Mouse (Mus musculus) forebrain, embryonic 13.5 days (tissue): Measurements from ENCODE around the gene Dis3l2. TPM values are rescaled to one million over a fixed set of nuclear protein-coding genes. Genes with fewer than 3 reads are reported as not detected.

Experiments used
- ATAC-seq: fragments of 200-750 bp; cut with Nextera tagmentation; 2 replicates; pipeline ENCODE4 v1.8.0; 2017
- H3K27ac ChIP-seq: fragments of 300-500 bp; sonication (generic); 2 replicates; pipeline ENCODE4 v1.5.1; 2015; ENCODE audit warnings: inconsistent platforms, mild to moderate bottlenecking, moderate library complexity
- H3K27me3 ChIP-seq: fragments of 300-500 bp; sonication (generic); 2 replicates; pipeline ENCODE4 v1.6.1; 2015; ENCODE audit warnings: mild to moderate bottlenecking, inconsistent platforms
- H3K36me3 ChIP-seq: fragments of 300-500 bp; sonication (generic); 2 replicates; pipeline ENCODE4 v1.6.1; 2015; ENCODE audit warnings: mild to moderate bottlenecking, inconsistent platforms; ENCODE audit not compliant: poor library complexity, severe bottlenecking
- H3K4me1 ChIP-seq: fragments of 300-500 bp; sonication (generic); 2 replicates; pipeline ENCODE4 v1.6.1; 2015; ENCODE audit warnings: inconsistent platforms
- H3K4me2 ChIP-seq: fragments of 300-500 bp; sonication (generic); 2 replicates; pipeline ENCODE4 v1.6.1; 2015; ENCODE audit warnings: inconsistent platforms, mild to moderate bottlenecking, moderate library complexity
- H3K4me3 ChIP-seq: fragments of 300-500 bp; sonication (generic); 2 replicates; pipeline ENCODE4 v1.5.1; 2015; ENCODE audit warnings: mild to moderate bottlenecking, inconsistent platforms
- H3K9ac ChIP-seq: fragments of 300-500 bp; sonication (generic); 2 replicates; pipeline ENCODE4 v1.6.1; 2015; ENCODE audit warnings: mild to moderate bottlenecking, inconsistent platforms
- H3K9me3 ChIP-seq: fragments of 300-500 bp; sonication (generic); replicated peaks from 2 replicates; pipeline ENCODE4 v1.6.1; 2016; ENCODE audit warnings: inconsistent platforms
- WGBS: fragments of 180-500 bp; shearing (Covaris S2); methylation state at CpG from one replicate; pipeline ENCODE4 v1.1.7; 2015; 5-methylcytosine and 5-hydroxymethylcytosine counted together
- polyA plus RNA-seq: library from polyadenylated mRNA; unstranded; fragments of >200 nt; fragmentation: Nextera tagmentation; extraction: Ambion mirVana; gene quantifications from 2 replicates; pipeline ENCODE4 v1.2.1, GENCODE M21; 2015

The Dis3l2 gene
- polyA plus RNA-seq, 1 experiment from 2014 or later = 35.8 TPM

DNA sequence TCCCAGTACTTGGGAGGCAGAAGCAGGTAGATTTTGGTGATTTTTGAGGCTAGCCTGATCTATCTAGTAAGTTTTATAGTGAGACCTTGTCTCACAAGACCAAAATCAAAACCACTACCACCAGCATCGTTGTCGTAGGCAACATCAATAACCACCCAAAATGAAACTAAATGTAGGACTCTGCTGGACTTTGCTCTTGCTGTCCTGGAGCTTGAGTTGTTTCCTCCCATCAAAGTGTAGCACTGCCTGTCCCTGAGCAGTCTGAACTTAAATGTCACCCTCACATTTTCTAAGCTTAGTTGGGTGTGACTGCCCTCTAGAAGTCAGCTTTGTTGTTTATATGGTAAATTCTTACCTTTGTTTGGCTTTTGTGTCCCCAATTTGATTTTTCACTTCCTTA, 43.4 kb downstream of the Dis3l2 start:
- H3K27ac ChIP-seq = no peak overlapping the region
- ATAC-seq = no peak
- 93% methylated on average over 2 of the region's 2 CpGs for WGBS
- H3K4me3 ChIP-seq = no peak overlapping the region
- no peak overlapping the region for H3K4me2 ChIP-seq
- no peak overlapping the region for H3K9ac ChIP-seq
- no peaks in the 10 kb centered on the region for H3K27me3 ChIP-seq
- H3K4me1 ChIP-seq = peaks cover 13% of the 10 kb centered on the region
- peaks cover 39% of the 10 kb centered on the region for H3K36me3 ChIP-seq
- H3K9me3 ChIP-seq = no peaks in the 10 kb centered on the region

GRCm38 (mm10) chr1:86750094-86750493, 46.5 kb downstream of the Dis3l2 start:
- no peak overlapping the region for H3K9ac ChIP-seq
- WGBS = 85% methylated on average over 3 of the region's 3 CpGs
- ATAC-seq = no peak
- no peak overlapping the region for H3K4me3 ChIP-seq
- H3K36me3 ChIP-seq = peaks cover 43% of the 10 kb centered on the region
- no peaks in the 10 kb centered on the region for H3K27me3 ChIP-seq
- H3K27ac ChIP-seq = no peak overlapping the region
- no peak overlapping the region for H3K4me2 ChIP-seq
- H3K9me3 ChIP-seq = no peaks in the 10 kb centered on the region
- peaks cover 9% of the 10 kb centered on the region for H3K4me1 ChIP-seq

DNA sequence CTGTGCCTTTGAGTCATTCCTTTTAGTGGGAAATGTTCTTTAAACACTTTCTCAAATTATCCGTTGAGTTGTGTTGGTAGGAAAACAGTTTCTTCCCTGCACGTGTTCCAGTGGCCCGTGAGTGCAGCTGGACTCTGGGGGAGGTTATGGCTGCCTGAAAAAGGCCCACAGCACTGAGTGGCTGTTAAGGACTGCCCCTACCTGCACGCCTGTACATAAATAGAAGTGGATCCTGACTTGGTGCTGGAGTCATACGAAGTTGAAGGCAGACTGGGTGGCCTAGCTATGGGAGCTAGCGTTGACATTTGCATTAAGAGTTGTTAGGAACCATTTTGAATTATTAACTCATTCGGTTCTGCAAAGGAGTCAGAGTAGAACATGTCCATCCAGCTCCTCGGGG, 49.8 kb downstream of the Dis3l2 start:
- Histone ChIP-seq H3K27ac (no peak overlapping the region), H3K4me2 (no peak overlapping the region), H3K4me3 (no peak overlapping the region), H3K36me3 (peaks cover 35% of the 10 kb centered on the region), H3K27me3 (no peaks in the 10 kb centered on the region), H3K4me1 (no peaks in the 10 kb centered on the region), H3K9me3 (no peaks in the 10 kb centered on the region), H3K9ac (no peak overlapping the region)
- ATAC-seq = no peak
- WGBS = 89% methylated on average over 8 of the region's 8 CpGs

DNA sequence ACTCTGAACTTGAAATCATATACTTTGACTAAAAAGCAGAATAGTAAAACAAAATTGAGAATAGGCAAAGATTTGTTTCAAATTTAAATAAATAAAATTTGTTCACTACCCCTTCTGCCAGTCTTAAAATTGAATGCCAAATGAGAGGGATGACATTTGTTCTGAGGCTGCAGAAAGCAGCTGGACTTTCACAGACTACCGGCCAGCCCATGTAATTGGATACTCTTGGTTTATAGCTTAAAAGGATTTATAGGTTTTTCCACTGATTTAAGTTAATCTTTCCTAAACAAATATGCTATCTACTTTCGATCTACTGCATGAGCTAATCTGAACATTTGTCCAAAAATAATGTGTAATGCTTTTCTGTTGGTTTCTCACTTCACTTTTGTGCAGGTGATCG, 50.7 kb downstream of the Dis3l2 start:
- H3K4me1 ChIP-seq = no peaks in the 10 kb centered on the region
- H3K36me3 ChIP-seq = peaks cover 34% of the 10 kb centered on the region
- no peak overlapping the region for H3K4me3 ChIP-seq
- no peak overlapping the region for H3K4me2 ChIP-seq
- H3K9me3 ChIP-seq = no peaks in the 10 kb centered on the region
- H3K27ac ChIP-seq = no peak overlapping the region
- H3K9ac ChIP-seq = no peak overlapping the region
- 87% methylated on average over 3 of the region's 3 CpGs for WGBS
- no peaks in the 10 kb centered on the region for H3K27me3 ChIP-seq
- ATAC-seq = no peak

DNA sequence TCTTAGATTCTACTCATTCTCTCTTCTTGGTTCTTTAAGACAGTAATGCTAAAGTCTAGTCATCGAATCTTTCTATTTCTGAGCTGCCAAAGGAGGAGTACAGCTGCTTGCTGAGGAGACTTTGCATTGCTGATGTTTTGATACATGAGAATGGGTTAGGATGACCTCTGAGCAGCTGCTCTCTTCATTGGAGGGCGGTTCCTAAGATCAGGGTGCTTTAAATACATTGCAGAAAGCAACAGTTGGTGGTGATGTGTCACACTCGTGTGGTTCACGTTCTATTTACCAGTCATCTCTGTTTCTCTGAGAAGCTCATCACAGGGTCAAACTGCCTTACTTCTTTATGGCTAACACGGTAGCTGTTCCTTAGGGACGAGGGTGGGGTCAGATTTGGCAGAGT, 54.5 kb downstream of the Dis3l2 start:
- H3K9ac ChIP-seq = no peak overlapping the region
- H3K4me2 ChIP-seq = no peak overlapping the region
- H3K4me1 ChIP-seq = no peaks in the 10 kb centered on the region
- ATAC-seq = no peak
- H3K36me3 ChIP-seq = peaks cover 24% of the 10 kb centered on the region; the same call in 1 of the 2 replicates
- H3K4me3 ChIP-seq = no peak overlapping the region
- H3K27me3 ChIP-seq = no peaks in the 10 kb centered on the region
- WGBS = 90% methylated on average over 6 of the region's 6 CpGs
- no peaks in the 10 kb centered on the region for H3K9me3 ChIP-seq
- no peak overlapping the region for H3K27ac ChIP-seq

DNA sequence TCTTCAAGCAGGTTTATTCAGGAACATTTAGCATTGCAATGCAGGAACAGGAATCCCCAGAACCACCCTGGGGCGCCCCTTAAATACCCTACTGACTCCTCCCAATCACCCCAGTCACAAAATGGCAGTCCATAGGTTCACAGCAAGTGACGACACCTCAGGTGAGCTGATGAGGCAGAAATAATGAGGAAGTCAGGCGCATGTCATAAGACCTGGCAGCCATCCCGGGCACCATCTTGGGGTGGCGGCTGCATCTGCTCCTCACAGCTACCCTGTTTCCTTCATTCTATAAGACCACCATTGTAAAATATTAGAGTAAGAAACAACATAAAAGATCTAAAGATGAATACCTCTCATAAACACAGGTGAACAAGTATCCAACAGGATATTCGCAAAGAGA, 58.6 kb downstream of the Dis3l2 start:
- 93% methylated on average over 6 of the region's 6 CpGs for WGBS
- no peak for ATAC-seq

GRCm38 (mm10) chr1:86801241-86801640, 97.6 kb downstream of the Dis3l2 start:
- 96% methylated on average over 2 of the region's 2 CpGs for WGBS
- no peak overlapping the region for H3K9ac ChIP-seq
- no peaks in the 10 kb centered on the region for H3K9me3 ChIP-seq
- no peak overlapping the region for H3K27ac ChIP-seq
- H3K27me3 ChIP-seq = no peaks in the 10 kb centered on the region
- no peaks in the 10 kb centered on the region for H3K36me3 ChIP-seq
- no peak overlapping the region for H3K4me2 ChIP-seq
- H3K4me3 ChIP-seq = no peak overlapping the region
- no peaks in the 10 kb centered on the region for H3K4me1 ChIP-seq
- ATAC-seq = no peak

More for the DNA sequence above, 58.6 kb downstream of the Dis3l2 start:
- Histone ChIP-seq H3K4me1 (no peaks in the 10 kb centered on the region), H3K4me3 (no peak overlapping the region), H3K4me2 (no peak overlapping the region), H3K9ac (no peak overlapping the region), H3K9me3 (no peaks in the 10 kb centered on the region), H3K36me3 (peaks cover 13% of the 10 kb centered on the region; the same call in 1 of the 2 replicates), H3K27ac (no peak overlapping the region), H3K27me3 (no peaks in the 10 kb centered on the region)

DNA sequence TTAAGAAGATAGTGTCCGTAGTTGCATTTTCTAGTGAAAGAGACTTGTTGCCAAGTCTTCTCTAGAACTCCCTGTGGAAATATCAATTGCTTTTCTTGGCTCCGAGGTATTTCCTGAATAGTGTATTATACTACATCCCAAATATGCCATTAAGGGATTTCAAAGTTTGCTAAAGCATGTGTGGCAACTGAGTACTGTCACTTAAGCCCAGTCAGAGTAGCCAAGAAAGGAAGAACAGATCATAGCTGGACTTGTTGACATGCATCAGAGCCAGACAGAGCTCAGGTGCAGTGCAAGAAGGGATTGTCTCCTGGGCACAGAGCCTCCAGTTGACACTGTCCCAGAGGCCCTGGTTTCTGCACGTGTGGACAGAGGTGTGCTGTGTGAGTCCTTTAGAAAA, 108.1 kb downstream of the Dis3l2 start:
- no peak for ATAC-seq
- WGBS = 73% methylated on average over 3 of the region's 3 CpGs
- no peaks in the 10 kb centered on the region for H3K9me3 ChIP-seq
- no peak overlapping the region for H3K27ac ChIP-seq
- H3K36me3 ChIP-seq = no peaks in the 10 kb centered on the region
- no peaks in the 10 kb centered on the region for H3K27me3 ChIP-seq
- no peak overlapping the region for H3K9ac ChIP-seq
- H3K4me2 ChIP-seq = no peak overlapping the region
- no peaks in the 10 kb centered on the region for H3K4me1 ChIP-seq
- no peak overlapping the region for H3K4me3 ChIP-seq

DNA sequence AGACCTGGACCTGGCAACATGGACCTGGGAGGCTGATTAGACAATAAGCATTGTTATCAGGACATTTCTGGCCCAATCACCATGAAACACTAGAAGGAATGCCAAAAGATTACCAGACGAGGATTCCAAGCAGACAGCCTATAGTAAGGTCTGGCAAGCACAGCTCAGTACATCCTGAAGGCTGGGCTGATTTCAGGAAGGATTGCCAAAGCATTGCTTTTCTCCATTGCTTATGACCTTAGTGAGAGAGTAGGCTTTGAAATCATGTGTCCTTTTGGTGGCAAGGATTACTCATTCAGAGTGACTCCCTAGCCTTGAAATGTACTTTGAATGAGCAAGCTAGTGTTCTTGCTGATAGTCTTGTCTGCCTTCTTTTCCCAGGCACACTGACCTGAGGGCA, 118.7 kb downstream of the Dis3l2 start:
- H3K9me3 ChIP-seq = no peaks in the 10 kb centered on the region
- no peak for ATAC-seq
- H3K27me3 ChIP-seq = no peaks in the 10 kb centered on the region
- H3K9ac ChIP-seq = no peak overlapping the region
- 52% methylated on average over 1 of the region's 1 CpGs for WGBS
- H3K4me1 ChIP-seq = no peaks in the 10 kb centered on the region
- no peak overlapping the region for H3K27ac ChIP-seq
- H3K36me3 ChIP-seq = 0 out of 2 replicates have a peak, but pooled peaks cover 6% of the 10 kb centered on the region
- H3K4me2 ChIP-seq = no peak overlapping the region
- no peak overlapping the region for H3K4me3 ChIP-seq

GRCm38 (mm10) chr1:86834351-86834987, 130.9 kb downstream of the Dis3l2 start:
- H3K9me3 ChIP-seq = no peaks in the 10 kb centered on the region
- H3K4me1 ChIP-seq = 0 out of 2 replicates have a peak, but pooled peaks cover 2% of the 10 kb centered on the region
- 92% methylated on average over 2 of the region's 2 CpGs for WGBS
- no peaks in the 10 kb centered on the region for H3K27me3 ChIP-seq
- ATAC-seq = no peak
- no peak overlapping the region for H3K4me2 ChIP-seq
- no peak overlapping the region for H3K4me3 ChIP-seq
- no peak overlapping the region for H3K9ac ChIP-seq
- 0 out of 2 replicates have a peak, but pooled peaks cover 4% of the 10 kb centered on the region for H3K36me3 ChIP-seq
- no peak overlapping the region for H3K27ac ChIP-seq

DNA sequence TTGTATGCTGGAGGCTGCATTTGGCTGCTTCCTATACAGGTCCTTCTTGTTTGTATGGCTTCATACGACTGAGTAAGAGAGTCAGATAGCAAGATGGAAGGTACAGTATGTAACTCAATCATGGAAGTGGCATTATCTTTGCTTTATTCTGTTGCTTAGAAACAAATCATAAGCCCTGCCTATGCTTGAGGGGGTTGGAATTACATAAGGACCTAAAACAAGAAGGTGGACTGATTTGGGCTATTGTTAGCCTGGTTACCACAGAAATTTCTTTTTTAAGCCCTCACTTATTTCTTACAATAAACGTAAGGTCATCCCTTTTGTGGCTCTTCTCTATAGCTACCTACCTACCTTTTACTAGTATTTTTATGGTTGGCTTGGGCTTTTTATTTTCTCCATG, 131.4 kb downstream of the Dis3l2 start:
- Histone ChIP-seq H3K4me1 (0 out of 2 replicates have a peak, but pooled peaks cover 2% of the 10 kb centered on the region), H3K9me3 (no peaks in the 10 kb centered on the region), H3K9ac (no peak overlapping the region), H3K4me2 (no peak overlapping the region), H3K27me3 (no peaks in the 10 kb centered on the region), H3K36me3 (0 out of 2 replicates have a peak, but pooled peaks cover 4% of the 10 kb centered on the region), H3K4me3 (no peak overlapping the region), H3K27ac (no peak overlapping the region)
- WGBS = 75% methylated on average over 2 of the region's 2 CpGs
- ATAC-seq = no peak

- 92% methylated on average over 2 of the region's 2 CpGs for WGBS
- no peak overlapping the region for H3K4me3 ChIP-seq
- ATAC-seq = no peak
- H3K4me2 ChIP-seq = no peak overlapping the region
- no peaks in the 10 kb centered on the region for H3K9me3 ChIP-seq
- H3K9ac ChIP-seq = no peak overlapping the region
- H3K27ac ChIP-seq = no peak overlapping the region
- H3K27me3 ChIP-seq = no peaks in the 10 kb centered on the region
- H3K36me3 ChIP-seq = no peaks in the 10 kb centered on the region
- H3K4me1 ChIP-seq = no peaks in the 10 kb centered on the region
These were observed 147.1 kb downstream of the Dis3l2 start for GRCm38 (mm10) chr1:86850754-86851153.

- Histone ChIP-seq H3K4me1 (no peaks in the 10 kb centered on the region), H3K9me3 (no peaks in the 10 kb centered on the region), H3K27ac (no peak overlapping the region), H3K4me3 (no peak overlapping the region), H3K36me3 (peaks cover 21% of the 10 kb centered on the region), H3K4me2 (no peak overlapping the region), H3K9ac (no peak overlapping the region), H3K27me3 (no peaks in the 10 kb centered on the region)
- 63% methylated on average over 1 of the region's 1 CpGs for WGBS
- ATAC-seq = no peak
These were observed 155.3 kb downstream of the Dis3l2 start for GRCm38 (mm10) chr1:86858876-86859275.
